Mouse (Mus musculus) forebrain, embryonic 13.5 days (tissue): ENCODE measurements at regions not wholly inside any gene's neighbourhood (a gene's known extent, or its start where the extent isn't known, plus 50 kb on each side); places are given as distances from the start of the nearest gene placed in this dataset.

Source experiments
- ATAC-seq: fragments of 200-750 bp; cut with Nextera tagmentation; 2 replicates; pipeline ENCODE4 v1.8.0; 2017
- H3K27ac ChIP-seq: fragments of 300-500 bp; sonication (generic); 2 replicates; pipeline ENCODE4 v1.5.1; 2015; ENCODE audit warnings: inconsistent platforms, mild to moderate bottlenecking, moderate library complexity
- H3K27me3 ChIP-seq: fragments of 300-500 bp; sonication (generic); 2 replicates; pipeline ENCODE4 v1.6.1; 2015; ENCODE audit warnings: mild to moderate bottlenecking, inconsistent platforms
- H3K36me3 ChIP-seq: fragments of 300-500 bp; sonication (generic); 2 replicates; pipeline ENCODE4 v1.6.1; 2015; ENCODE audit warnings: mild to moderate bottlenecking, inconsistent platforms; ENCODE audit not compliant: poor library complexity, severe bottlenecking
- H3K4me1 ChIP-seq: fragments of 300-500 bp; sonication (generic); 2 replicates; pipeline ENCODE4 v1.6.1; 2015; ENCODE audit warnings: inconsistent platforms
- H3K4me2 ChIP-seq: fragments of 300-500 bp; sonication (generic); 2 replicates; pipeline ENCODE4 v1.6.1; 2015; ENCODE audit warnings: inconsistent platforms, mild to moderate bottlenecking, moderate library complexity
- H3K4me3 ChIP-seq: fragments of 300-500 bp; sonication (generic); 2 replicates; pipeline ENCODE4 v1.5.1; 2015; ENCODE audit warnings: mild to moderate bottlenecking, inconsistent platforms
- H3K9ac ChIP-seq: fragments of 300-500 bp; sonication (generic); 2 replicates; pipeline ENCODE4 v1.6.1; 2015; ENCODE audit warnings: mild to moderate bottlenecking, inconsistent platforms
- H3K9me3 ChIP-seq: fragments of 300-500 bp; sonication (generic); replicated peaks from 2 replicates; pipeline ENCODE4 v1.6.1; 2016; ENCODE audit warnings: inconsistent platforms
- WGBS: fragments of 180-500 bp; shearing (Covaris S2); methylation state at CpG from one replicate; pipeline ENCODE4 v1.1.7; 2015; 5-methylcytosine and 5-hydroxymethylcytosine counted together

DNA sequence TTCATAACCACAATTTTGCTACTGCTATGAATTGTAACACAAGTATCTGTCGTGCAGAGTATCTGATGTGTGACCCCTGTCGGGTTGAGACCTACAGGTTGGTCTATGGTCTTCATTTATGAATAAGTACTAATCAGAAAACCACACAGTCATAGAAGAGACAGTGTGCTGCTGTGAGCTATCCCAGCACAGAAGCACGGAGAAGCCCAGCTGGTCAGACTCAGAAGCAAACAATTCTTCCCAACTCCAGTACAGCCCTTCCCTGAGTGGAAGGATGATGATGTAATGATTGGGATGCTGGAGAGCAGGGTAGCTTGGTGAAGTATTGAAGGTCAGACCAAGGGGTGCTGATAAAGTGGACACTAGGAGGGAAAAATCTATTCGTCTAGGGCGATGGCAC, 129.5 kb downstream of the Gm10260 start:
- no peak overlapping the region for H3K27ac ChIP-seq
- H3K27me3 ChIP-seq: no peaks in the 10 kb centered on the region
- no peak overlapping the region for H3K4me2 ChIP-seq
- H3K4me3 ChIP-seq: no peak overlapping the region
- no peak for ATAC-seq
- no peaks in the 10 kb centered on the region for H3K36me3 ChIP-seq
- H3K4me1 ChIP-seq: peaks cover 5% of the 10 kb centered on the region; the same call in 1 of the 2 replicates
- H3K9ac ChIP-seq: no peak overlapping the region
- WGBS: 94% methylated on average over 5 of the region's 5 CpGs
- no peaks in the 10 kb centered on the region for H3K9me3 ChIP-seq

DNA sequence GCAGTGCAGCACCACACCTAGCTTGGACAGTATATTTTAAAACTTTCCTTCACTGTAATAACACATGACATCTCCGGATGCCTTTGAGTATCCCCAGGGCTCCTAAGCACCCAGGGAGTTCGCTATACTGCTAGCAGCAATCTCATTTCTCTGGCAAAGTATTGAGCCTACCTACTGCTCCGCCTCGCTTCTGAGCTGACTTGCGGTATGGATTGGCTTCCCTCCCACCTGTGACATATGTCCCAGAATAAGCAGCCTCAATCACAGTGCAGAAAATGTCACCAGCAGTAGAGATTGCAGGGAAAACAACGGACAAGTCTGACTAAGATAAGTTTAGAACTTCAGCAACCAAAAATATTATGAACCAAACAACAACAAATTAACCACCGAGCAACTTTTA, 131.8 kb downstream of the Gm10260 start:
- H3K36me3 ChIP-seq: no peaks in the 10 kb centered on the region
- no peak overlapping the region for H3K4me3 ChIP-seq
- ATAC-seq: no peak
- no peaks in the 10 kb centered on the region for H3K27me3 ChIP-seq
- H3K4me2 ChIP-seq: no peak overlapping the region
- H3K9me3 ChIP-seq: no peaks in the 10 kb centered on the region
- no peak overlapping the region for H3K9ac ChIP-seq
- 91% methylated on average over 7 of the region's 7 CpGs for WGBS
- no peaks in the 10 kb centered on the region; the same call in 1 of the 2 replicates for H3K4me1 ChIP-seq
- H3K27ac ChIP-seq: no peak overlapping the region

DNA sequence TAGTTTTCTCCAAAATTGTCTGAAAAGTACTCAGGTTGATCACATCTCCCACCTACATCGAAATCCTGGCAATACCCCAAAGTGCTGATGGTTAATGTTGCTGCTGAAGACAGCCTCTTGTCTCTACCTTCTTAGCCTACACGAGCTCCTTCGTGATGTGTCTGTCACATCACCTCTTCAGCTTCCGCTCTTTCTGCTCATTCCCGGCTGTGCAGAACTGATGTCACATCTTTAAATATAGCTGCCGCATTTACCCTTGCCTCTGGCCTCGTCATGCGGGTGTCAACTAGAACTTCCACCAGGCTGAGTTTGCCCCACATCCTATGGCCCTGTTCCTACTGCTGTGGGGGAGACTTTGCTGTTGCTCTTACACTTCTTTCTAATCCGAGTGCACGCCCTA, 133.2 kb downstream of the Gm10260 start:
- Histone ChIP-seq H3K4me2 (no peak overlapping the region), H3K9me3 (no peaks in the 10 kb centered on the region), H3K27ac (no peak overlapping the region), H3K4me3 (no peak overlapping the region), H3K36me3 (no peaks in the 10 kb centered on the region), H3K9ac (no peak overlapping the region), H3K27me3 (no peaks in the 10 kb centered on the region), H3K4me1 (no peaks in the 10 kb centered on the region)
- 92% methylated on average over 10 of the region's 10 CpGs for WGBS
- ATAC-seq: no peak

DNA sequence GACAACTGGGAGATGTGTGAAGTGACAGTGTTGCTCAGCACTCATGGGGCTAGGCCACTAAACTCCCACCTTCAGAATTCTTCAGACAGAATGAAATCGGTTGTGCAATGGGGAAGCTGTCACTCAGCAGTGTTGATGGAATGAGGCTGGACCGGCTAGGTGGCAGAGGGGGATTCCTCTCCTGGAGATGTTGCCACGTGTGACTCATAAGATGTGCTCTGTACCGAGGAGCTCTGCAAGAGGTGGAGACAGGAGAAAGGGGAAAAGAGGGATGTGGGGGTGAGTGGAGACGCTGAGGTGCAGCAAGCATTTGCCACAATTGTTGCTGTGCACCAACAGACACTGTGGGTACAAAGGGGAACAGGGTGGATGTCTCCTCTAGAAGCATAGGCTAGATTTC, 133.6 kb downstream of the Gm10260 start:
- H3K9me3 ChIP-seq: no peaks in the 10 kb centered on the region
- no peaks in the 10 kb centered on the region for H3K36me3 ChIP-seq
- H3K4me2 ChIP-seq: no peak overlapping the region
- H3K27me3 ChIP-seq: no peaks in the 10 kb centered on the region
- WGBS: 91% methylated on average over 5 of the region's 5 CpGs
- no peak overlapping the region for H3K9ac ChIP-seq
- H3K4me3 ChIP-seq: no peak overlapping the region
- H3K4me1 ChIP-seq: no peaks in the 10 kb centered on the region
- H3K27ac ChIP-seq: no peak overlapping the region
- no peak for ATAC-seq

DNA sequence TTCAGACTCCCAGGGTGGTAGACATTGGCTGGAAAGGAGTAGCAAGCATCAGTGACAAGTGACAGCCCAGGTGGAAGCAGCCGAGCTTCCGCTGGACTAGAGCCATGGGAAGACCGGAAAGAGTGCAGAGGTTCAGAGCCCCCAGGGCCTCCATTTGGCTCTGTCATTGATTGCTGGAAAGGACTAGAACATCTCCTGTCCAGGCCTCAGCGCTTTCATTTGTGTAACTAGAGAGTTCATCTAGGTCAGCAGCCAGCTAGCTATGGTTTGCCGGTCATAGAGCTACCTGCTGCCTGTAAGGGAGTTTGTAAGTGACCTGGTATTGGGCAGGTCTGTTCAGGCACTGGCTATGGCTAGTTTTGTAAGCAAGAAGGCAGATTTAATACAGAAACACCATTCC, 134.3 kb downstream of the Gm10260 start:
- no peaks in the 10 kb centered on the region for H3K9me3 ChIP-seq
- 93% methylated on average over 5 of the region's 5 CpGs for WGBS
- no peaks in the 10 kb centered on the region for H3K4me1 ChIP-seq
- no peak overlapping the region for H3K4me2 ChIP-seq
- no peak for ATAC-seq
- H3K27me3 ChIP-seq: no peaks in the 10 kb centered on the region
- no peak overlapping the region for H3K9ac ChIP-seq
- no peak overlapping the region for H3K27ac ChIP-seq
- H3K4me3 ChIP-seq: no peak overlapping the region
- no peaks in the 10 kb centered on the region for H3K36me3 ChIP-seq

DNA sequence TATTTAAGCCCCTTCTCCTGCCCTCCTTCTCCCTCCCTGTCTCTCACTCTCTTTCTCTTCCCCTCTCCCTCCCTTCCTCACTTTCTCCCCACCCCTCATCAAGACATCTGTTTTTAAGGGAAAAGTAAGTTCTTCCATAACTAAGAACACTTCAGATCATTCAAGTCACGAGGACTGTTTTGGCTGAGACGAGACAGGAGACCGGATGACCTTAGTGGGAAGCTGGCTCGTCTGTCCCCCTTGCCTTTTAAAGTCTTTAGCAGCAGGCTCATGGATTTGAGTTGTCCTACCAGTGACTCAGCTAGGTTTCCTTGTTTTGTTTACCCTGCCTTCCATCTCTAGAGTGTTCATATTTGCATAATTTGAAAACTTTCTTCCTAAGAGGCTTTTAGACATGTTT, 135.0 kb downstream of the Gm10260 start:
- WGBS: 84% methylated on average over 4 of the region's 4 CpGs
- Histone ChIP-seq H3K27ac (no peak overlapping the region), H3K9ac (no peak overlapping the region), H3K27me3 (no peaks in the 10 kb centered on the region), H3K4me2 (no peak overlapping the region), H3K4me3 (no peak overlapping the region), H3K4me1 (no peaks in the 10 kb centered on the region), H3K9me3 (no peaks in the 10 kb centered on the region), H3K36me3 (no peaks in the 10 kb centered on the region)
- ATAC-seq: no peak

DNA sequence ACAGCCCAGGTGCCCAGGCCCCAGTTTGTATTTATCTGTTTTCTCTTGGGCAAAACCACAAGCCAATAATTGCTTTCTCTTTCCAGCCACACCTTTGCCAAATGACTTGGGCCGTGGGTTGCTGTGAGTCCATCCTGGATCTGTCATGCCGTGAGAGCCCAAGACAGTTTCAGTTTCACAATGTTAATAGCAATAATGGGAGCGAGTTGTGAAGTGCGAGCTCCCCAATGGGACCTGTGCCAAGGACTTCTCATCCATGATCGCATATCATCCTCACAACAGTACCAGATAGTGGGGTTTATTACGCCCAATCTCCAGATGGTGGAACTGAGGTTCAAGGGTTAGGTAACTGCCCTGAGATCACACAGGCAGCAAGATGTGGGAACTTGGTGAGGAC, 142.2 kb downstream of the Gm10260 start:
- no peak overlapping the region for H3K27ac ChIP-seq
- H3K9me3 ChIP-seq: no peaks in the 10 kb centered on the region
- H3K4me2 ChIP-seq: no peak overlapping the region
- H3K27me3 ChIP-seq: no peaks in the 10 kb centered on the region
- peaks cover 6% of the 10 kb centered on the region; the same call in 1 of the 2 replicates for H3K4me1 ChIP-seq
- H3K9ac ChIP-seq: no peak overlapping the region
- H3K4me3 ChIP-seq: no peak overlapping the region
- 92% methylated on average over 6 of the region's 6 CpGs for WGBS
- H3K36me3 ChIP-seq: no peaks in the 10 kb centered on the region
- ATAC-seq: no peak

DNA sequence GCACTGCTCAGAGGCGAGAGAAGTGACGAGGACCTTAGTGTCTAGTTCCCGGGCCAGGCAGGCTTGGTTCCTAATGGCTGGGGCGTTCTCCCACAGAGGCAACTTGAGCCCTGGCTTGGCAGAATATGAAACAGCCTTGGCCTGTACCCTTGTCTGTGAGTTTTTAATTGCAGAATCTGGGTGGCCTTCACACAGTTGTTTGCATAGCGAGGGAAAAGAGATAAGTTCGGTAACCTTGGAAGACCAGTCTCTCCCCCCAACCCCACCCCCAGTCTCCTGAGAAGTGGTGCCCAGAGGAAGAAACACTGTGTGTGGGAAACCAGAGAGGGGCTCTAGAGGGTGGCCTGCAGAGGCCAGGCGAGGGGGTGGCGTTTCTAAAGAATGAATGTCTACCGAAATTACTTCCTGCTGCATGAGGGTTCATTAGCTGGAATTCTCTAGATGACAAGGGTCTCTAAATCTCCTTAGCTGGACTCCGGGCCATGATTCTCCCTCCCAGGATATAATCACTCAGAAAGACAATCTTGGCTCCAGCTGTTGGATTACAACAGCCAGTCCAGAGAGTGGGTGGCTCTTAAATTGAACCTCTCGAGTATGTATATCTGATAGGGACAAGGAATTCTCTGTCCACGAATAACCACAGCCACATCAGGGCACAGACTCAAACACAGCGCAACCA, 142.8 kb downstream of the Gm10260 start:
- 67% methylated on average over 13 of the region's 13 CpGs for WGBS
- Histone ChIP-seq H3K4me1 (peaks cover 6% of the 10 kb centered on the region; the same call in 1 of the 2 replicates), H3K9ac (no peak overlapping the region), H3K27me3 (no peaks in the 10 kb centered on the region), H3K27ac (no peak overlapping the region), H3K4me2 (no peak overlapping the region), H3K36me3 (no peaks in the 10 kb centered on the region), H3K9me3 (no peaks in the 10 kb centered on the region), H3K4me3 (no peak overlapping the region)
- ATAC-seq: no peak

DNA sequence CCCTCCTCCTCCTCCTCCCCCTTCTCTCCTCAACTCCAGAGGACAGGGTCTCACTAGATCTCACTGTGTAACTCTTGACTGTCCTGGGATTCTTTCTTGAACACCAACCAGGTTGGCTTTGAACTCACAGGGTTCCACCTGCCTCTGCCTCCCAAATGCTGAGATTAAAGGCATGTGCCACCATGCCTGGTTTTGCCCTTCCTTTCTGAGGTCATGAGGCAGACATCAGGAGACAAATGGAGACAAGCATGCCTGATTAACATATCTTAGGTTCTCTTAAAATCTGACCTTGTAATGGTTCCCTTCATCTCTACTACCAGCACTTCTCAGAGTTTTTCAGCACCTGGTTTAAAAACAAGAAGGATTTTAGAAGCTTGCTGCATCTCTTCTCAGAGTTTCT, 143.5 kb downstream of the Gm10260 start:
- H3K4me3 ChIP-seq: no peak overlapping the region
- no peaks in the 10 kb centered on the region for H3K9me3 ChIP-seq
- ATAC-seq: no peak
- no peak overlapping the region for H3K9ac ChIP-seq
- H3K27ac ChIP-seq: no peak overlapping the region
- peaks cover 6% of the 10 kb centered on the region; the same call in 1 of the 2 replicates for H3K4me1 ChIP-seq
- no peak overlapping the region for H3K4me2 ChIP-seq
- H3K27me3 ChIP-seq: no peaks in the 10 kb centered on the region
- no peaks in the 10 kb centered on the region for H3K36me3 ChIP-seq

DNA sequence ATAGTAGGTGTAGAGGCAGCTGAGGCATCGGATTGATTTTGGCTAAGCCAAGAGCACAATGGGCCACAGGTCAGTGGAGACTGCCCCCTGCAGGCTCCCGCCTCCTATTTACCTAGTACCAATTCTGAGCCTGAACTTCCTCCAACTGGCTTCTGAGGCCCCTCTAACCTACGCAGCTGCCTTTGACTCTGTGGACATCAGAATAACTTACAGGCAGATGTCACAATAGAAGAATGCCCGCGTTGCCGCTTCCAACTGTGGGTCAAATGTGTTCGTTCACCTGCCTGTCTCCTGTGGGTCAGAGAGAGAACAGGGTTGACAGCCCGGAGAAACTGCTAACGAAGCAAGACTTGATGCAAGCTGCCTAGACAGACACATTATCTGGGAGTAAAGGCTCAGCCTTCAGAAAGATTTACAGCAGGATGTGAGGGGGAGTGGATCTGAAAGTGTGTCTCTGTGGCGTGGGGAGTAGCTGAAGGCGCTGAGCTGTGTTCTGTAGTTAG, 153.2 kb downstream of the Gm10260 start:
- no peaks in the 10 kb centered on the region for H3K36me3 ChIP-seq
- no peak overlapping the region for H3K9ac ChIP-seq
- WGBS: 28% methylated on average over 11 of the region's 11 CpGs
- H3K4me3 ChIP-seq: no peak overlapping the region
- H3K4me1 ChIP-seq: no peaks in the 10 kb centered on the region
- no peak for ATAC-seq
- H3K9me3 ChIP-seq: no peaks in the 10 kb centered on the region
- no peak overlapping the region for H3K27ac ChIP-seq
- no peaks in the 10 kb centered on the region for H3K27me3 ChIP-seq
- H3K4me2 ChIP-seq: no peak overlapping the region

DNA sequence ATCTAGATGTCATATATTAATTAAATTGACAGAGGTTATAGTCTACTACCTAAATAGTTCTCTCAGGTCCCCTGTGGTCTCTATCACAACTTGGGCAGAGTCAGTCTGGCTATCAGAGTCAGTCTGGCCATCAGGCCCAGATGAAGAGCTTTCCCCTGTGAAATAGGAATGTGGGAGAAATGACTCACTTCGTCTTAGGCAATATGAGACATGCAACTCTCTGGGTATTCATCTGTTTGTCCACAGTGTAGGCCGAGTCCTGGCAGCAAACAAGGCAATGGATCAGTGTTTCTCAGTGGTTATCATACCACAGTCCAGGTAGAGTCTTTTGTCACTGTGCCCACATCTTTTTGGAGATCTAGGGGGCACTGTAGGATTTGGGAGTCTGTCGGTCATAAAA, 156.0 kb downstream of the Gm10260 start:
- WGBS: 91% methylated on average over 3 of the region's 3 CpGs

DNA sequence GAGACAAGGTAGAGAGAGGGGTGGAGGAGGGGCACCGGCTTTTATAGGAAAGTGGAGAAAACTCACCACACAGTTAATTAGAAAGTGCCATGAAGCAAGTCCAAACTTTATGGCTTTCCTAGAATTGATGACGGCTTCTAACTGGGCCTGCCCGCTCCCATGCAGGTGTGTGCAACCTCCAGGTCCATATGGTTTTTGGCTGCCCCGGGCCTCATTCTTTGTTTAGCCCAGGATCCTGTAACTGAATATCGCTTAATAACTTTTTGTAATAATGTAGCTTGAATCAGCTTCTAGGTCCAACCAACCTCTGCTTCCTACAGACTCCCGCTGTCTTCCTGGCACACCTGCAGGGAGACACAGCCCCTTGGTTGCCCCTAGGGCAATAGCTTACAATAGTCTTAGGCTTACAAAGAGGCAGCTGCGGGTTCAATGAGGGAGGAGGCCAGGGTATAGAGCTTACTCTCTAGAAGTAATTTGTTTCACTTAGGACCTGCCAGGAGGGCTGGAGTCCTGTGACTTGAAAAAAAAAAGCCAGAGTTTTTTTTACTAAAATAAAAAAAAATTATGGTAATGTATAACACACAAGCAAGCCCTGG, 159.2 kb downstream of the Gm10260 start:
- H3K27ac ChIP-seq: no peak overlapping the region
- no peak overlapping the region for H3K9ac ChIP-seq
- no peak for ATAC-seq
- H3K4me2 ChIP-seq: no peak overlapping the region
- no peak overlapping the region for H3K4me3 ChIP-seq
- 60% methylated on average over 7 of the region's 7 CpGs for WGBS
- H3K27me3 ChIP-seq: no peaks in the 10 kb centered on the region
- H3K9me3 ChIP-seq: peaks cover 4% of the 10 kb centered on the region
- H3K4me1 ChIP-seq: 0 out of 2 replicates have a peak, but pooled peaks cover 6% of the 10 kb centered on the region
- H3K36me3 ChIP-seq: no peaks in the 10 kb centered on the region

More for the DNA sequence above, 156.0 kb downstream of the Gm10260 start:
- Histone ChIP-seq H3K9ac (no peak overlapping the region), H3K27ac (no peak overlapping the region), H3K36me3 (no peaks in the 10 kb centered on the region), H3K4me1 (0 out of 2 replicates have a peak, but pooled peaks cover 6% of the 10 kb centered on the region), H3K9me3 (no peaks in the 10 kb centered on the region), H3K4me2 (no peak overlapping the region), H3K4me3 (no peak overlapping the region), H3K27me3 (no peaks in the 10 kb centered on the region)
- ATAC-seq: no peak

DNA sequence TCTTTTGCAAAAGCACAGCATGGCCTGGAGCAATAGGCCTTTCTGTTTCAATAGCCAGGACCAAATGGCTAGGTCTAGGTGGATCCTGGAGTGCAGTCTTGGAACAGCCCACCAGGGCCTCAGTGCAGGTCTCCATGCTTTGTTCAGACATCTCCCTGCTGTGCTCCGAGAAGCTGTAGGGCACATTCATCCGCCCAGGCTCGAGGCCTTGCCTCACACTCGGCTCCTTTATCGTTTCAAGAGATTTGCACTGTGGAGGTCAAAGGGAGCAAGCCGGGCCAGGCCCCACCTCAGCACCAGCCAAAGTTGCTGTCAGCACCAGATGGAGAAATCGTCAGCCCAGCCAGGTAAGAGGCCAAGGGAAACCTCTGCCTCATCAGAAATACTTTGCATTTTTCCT, 160.3 kb downstream of the Gm10260 start:
- WGBS: 69% methylated on average over 7 of the region's 7 CpGs
- Histone ChIP-seq H3K9ac (no peak overlapping the region), H3K9me3 (peaks cover 4% of the 10 kb centered on the region), H3K4me1 (0 out of 2 replicates have a peak, but pooled peaks cover 6% of the 10 kb centered on the region), H3K27ac (no peak overlapping the region), H3K36me3 (no peaks in the 10 kb centered on the region), H3K4me3 (no peak overlapping the region), H3K4me2 (no peak overlapping the region), H3K27me3 (no peaks in the 10 kb centered on the region)
- ATAC-seq: no peak
